Mouse (Mus musculus) brain, adult 10 weeks (tissue): ENCODE data around the gene Akap8. TPM values are rescaled to one million over a fixed set of nuclear protein-coding genes. Genes with fewer than 3 reads are reported as not detected.

Experiments
- polyA plus RNA-seq: library from polyadenylated mRNA; stranded (reverse); fragments of 350-450 nt; fragmentation: Illumina TruSeq; extraction: RNeasy Lipid Tissue Mini Kit (QIAGEN cat#74804); gene quantifications from one replicate; pipeline ENCODE4 v1.2.3, GENCODE M21; 2015; ENCODE audit warnings: low read depth, low replicate concordance

Akap8 gene
- polyA plus RNA-seq = 65.8 TPM

DNA sequence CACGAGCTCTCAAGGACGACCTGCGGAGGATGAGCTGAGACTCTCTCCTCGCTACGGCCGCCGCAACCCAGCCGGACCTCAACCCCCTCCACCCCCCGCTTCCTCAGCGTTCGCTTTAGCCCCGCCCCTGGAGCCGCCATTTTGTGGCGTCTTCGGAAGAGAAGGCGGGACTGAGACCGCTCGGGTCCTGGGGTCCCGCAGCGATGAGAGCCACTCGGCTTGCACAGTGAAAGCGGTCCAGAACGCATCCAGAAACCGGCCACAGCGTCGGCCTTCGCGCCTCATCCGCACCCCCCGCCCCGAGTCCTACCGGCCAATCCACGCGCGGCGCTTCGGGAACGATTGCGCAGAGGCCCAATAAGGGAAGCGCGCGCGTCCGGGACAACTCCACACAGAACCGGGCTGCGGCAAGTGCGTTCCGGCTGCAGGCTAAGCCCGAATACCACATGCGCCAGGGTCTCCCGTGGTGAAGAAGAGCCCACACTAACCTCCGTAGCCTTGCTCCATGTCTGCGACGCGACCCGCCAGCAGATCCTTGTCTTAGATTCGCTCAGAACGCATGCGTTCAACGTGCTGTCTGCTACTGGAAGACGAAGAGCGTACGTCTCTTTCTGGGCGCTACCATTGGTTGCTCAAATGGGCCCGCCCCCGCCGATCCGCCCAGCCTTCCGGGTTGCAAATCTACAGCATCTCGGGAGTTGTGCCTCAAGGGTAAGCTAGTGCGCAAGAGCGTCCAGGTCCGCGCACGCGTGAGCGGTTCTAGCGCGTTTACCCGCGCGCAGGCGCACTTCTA, at the start of gene Akap8:
Akap8 (minus strand) TSS at position 642 of the 793 bp plus-strand sequence.

DNA sequence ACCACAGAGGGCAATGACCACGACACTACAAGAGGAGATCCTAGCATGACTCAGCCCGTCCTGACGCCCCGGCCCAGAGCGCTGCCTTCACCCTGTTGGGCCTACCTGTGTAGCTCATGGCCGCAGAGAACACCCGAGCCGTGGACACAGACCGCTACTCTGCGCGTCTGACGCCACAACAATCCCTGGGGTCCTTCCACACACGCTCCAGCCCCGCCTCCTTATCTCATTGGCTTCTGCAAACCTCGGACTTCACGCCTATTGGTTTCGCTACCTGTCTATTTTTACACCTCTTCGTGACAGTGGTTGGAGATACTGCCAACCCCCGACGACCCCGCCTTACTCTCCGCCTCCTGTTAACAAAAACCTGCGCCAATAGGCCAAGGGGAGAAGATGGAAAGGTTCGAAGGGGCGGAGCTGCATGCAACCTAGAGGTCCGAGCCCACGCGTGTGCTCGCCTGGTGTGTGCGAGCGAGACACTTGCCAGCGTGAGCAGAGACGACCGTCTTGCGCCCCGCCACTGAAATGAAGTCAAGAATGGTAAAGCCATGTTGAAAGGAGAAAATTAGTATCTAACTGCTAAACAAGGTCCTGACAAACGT, 29.4 kb upstream of the Akap8 start, which contains the start of gene Akap8l:
Akap8l (minus strand) TSS at position 226 of the 602 bp plus-strand sequence.

DNA sequence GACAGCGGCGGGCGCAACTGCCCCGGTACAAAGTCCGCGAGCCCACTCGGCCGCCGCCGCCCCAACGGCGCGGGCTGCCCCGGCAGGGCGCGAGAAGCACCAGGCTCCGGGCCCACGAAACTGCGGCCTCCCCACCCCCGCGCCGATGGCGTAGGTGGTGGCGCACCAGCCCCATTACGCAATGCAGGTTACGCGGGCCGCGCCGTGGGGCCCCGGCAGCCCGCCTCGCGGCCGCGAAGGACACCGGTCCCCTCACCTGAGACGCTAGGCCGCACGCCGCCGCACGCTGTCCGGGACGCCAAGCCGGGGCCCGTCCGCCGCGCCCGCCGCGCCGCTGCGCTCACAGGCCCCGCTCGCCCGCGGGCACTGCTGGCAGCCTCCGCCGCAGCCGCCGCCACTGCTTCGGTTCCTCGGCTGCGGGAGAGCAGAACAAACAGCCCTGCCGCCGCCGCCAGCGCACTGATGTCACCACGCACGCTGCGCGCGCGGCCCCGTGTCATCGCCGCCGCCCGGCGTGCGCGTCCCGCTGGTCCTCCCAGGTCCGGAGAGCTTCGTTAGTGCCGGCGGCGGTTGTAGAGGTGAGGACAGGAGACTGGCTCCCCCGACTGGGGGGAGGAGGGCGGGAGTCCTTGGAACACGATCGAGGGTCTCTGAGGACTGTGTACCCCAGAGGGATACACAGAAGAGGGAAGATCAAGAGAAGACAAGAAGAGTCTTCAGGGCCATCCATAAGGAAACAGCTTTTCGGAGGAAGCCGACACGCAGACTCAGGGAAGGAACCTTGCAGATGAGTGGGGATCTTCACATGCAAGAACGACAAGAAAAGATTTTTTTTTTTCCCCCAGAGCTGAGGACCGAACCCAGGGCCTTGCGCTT, 36.5 kb downstream of the Akap8 start, which contains the start of gene Brd4:
Brd4 (minus strand) TSS at position 461 of the 876 bp plus-strand sequence.

Other genes starting within 250 kb of the Akap8 start
- gene Notch3, start 154.4 kb downstream of the Akap8 start, polyA plus RNA-seq = 4.6 TPM
- 0.58 TPM for gene Ephx3, start 131.7 kb downstream of the Akap8 start, polyA plus RNA-seq
- 49.3 TPM for gene Brd4, start 36.5 kb downstream of the Akap8 start, polyA plus RNA-seq
- gene Akap8l, start 29.4 kb upstream of the Akap8 start, polyA plus RNA-seq = 154 TPM
- 24.6 TPM for gene Wiz, start 68.2 kb upstream of the Akap8 start, polyA plus RNA-seq
- 3.5 TPM for gene Rasal3, start 82.3 kb upstream of the Akap8 start, polyA plus RNA-seq
- gene Pglyrp2, start 102.9 kb upstream of the Akap8 start, polyA plus RNA-seq = not detected
- gene Cyp4f39, start 131.5 kb upstream of the Akap8 start, polyA plus RNA-seq = not detected
- 4.3 TPM for gene Cyp4f17, start 184.8 kb upstream of the Akap8 start, polyA plus RNA-seq
- gene Cyp4f16, start 215.3 kb upstream of the Akap8 start, polyA plus RNA-seq = 5.4 TPM